Mouse (Mus musculus): ENCODE results near the gene Pelo. TPM values are rescaled to one million over a fixed set of nuclear protein-coding genes. Genes with fewer than 3 reads are reported as not detected.

Gene Pelo
- polyA plus RNA-seq, 1 experiment from 2014 or later: 6.7 TPM

- WGBS: 89% methylated on average over 3 of the region's 3 CpGs
- H3K27me3 ChIP-seq (replicated peaks): no peaks in the 10 kb centered on the region
- no peaks in the 10 kb centered on the region for H3K36me3 ChIP-seq
- no peak for ATAC-seq (ENCODE audit: low FRiP score)
- H3K27ac ChIP-seq (replicated peaks): no peak overlapping the region
- no peaks in the 10 kb centered on the region for H3K9me3 ChIP-seq (replicated peaks)
- H3K9ac ChIP-seq (replicated peaks): no peak overlapping the region
- no peaks in the 10 kb centered on the region for H3K4me1 ChIP-seq
- H3K4me2 ChIP-seq: no peak overlapping the region
- no peak overlapping the region for H3K4me3 ChIP-seq (replicated peaks)
Measured at GRCm38 (mm10) chr13:115071431-115071830, 18.6 kb downstream of the Pelo start.

GRCm38 (mm10) chr13:115067968-115068330 is 22.0 kb downstream of the Pelo start:
- Histone ChIP-seq H3K4me2 (no peak overlapping the region), H3K27ac (replicated peaks) (no peak overlapping the region), H3K36me3 (no peaks in the 10 kb centered on the region), H3K9ac (replicated peaks) (no peak overlapping the region), H3K4me1 (no peaks in the 10 kb centered on the region), H3K9me3 (replicated peaks) (no peaks in the 10 kb centered on the region), H3K4me3 (replicated peaks) (no peak overlapping the region), H3K27me3 (replicated peaks) (no peaks in the 10 kb centered on the region)
- 90% methylated on average over 1 of the region's 1 CpGs for WGBS
- ATAC-seq (ENCODE audit: low FRiP score): no peak

- no peaks in the 10 kb centered on the region for H3K9me3 ChIP-seq (replicated peaks)
- H3K4me3 ChIP-seq (replicated peaks): no peak overlapping the region
- WGBS: 66% methylated on average over 4 of the region's 4 CpGs
- no peaks in the 10 kb centered on the region for H3K4me1 ChIP-seq
- no peak overlapping the region for H3K4me2 ChIP-seq
- H3K27me3 ChIP-seq (replicated peaks): no peaks in the 10 kb centered on the region
- H3K9ac ChIP-seq (replicated peaks): no peak overlapping the region
- H3K27ac ChIP-seq (replicated peaks): no peak overlapping the region
- no peaks in the 10 kb centered on the region for H3K36me3 ChIP-seq
- ATAC-seq (ENCODE audit: low FRiP score): no peak
Measured at GRCm38 (mm10) chr13:115067324-115067967, 22.5 kb downstream of the Pelo start.

GRCm38 (mm10) chr13:115057555-115057954 is 32.4 kb downstream of the Pelo start:
- Histone ChIP-seq H3K9ac (replicated peaks) (no peak overlapping the region), H3K36me3 (no peaks in the 10 kb centered on the region), H3K27ac (replicated peaks) (no peak overlapping the region), H3K4me3 (replicated peaks) (no peak overlapping the region), H3K4me2 (no peak overlapping the region), H3K9me3 (replicated peaks) (no peaks in the 10 kb centered on the region), H3K4me1 (no peaks in the 10 kb centered on the region), H3K27me3 (replicated peaks) (no peaks in the 10 kb centered on the region)
- ATAC-seq (ENCODE audit: low FRiP score): no peak
- 86% methylated on average over 5 of the region's 5 CpGs for WGBS

GRCm38 (mm10) chr13:115054783-115055182 is 35.2 kb downstream of the Pelo start:
- H3K9ac ChIP-seq (replicated peaks): no peak overlapping the region
- peak overlapping the region; percentile 17; the same call in 1 of the 2 replicates for H3K4me2 ChIP-seq
- no peak overlapping the region for H3K27ac ChIP-seq (replicated peaks)
- no peak for ATAC-seq (ENCODE audit: low FRiP score)
- 11% methylated on average over 9 of the region's 9 CpGs for WGBS
- no peaks in the 10 kb centered on the region for H3K4me1 ChIP-seq
- no peaks in the 10 kb centered on the region for H3K27me3 ChIP-seq (replicated peaks)
- H3K36me3 ChIP-seq: no peaks in the 10 kb centered on the region
- no peaks in the 10 kb centered on the region for H3K9me3 ChIP-seq (replicated peaks)
- H3K4me3 ChIP-seq (replicated peaks): no peak overlapping the region

- no peaks in the 10 kb centered on the region for H3K4me1 ChIP-seq
- WGBS: 56% methylated on average over 7 of the region's 7 CpGs
- no peak overlapping the region for H3K9ac ChIP-seq (replicated peaks)
- no peaks in the 10 kb centered on the region for H3K27me3 ChIP-seq (replicated peaks)
- ATAC-seq (ENCODE audit: low FRiP score): no peak
- no peaks in the 10 kb centered on the region for H3K36me3 ChIP-seq
- H3K4me3 ChIP-seq (replicated peaks): no peak overlapping the region
- no peak overlapping the region for H3K27ac ChIP-seq (replicated peaks)
- H3K4me2 ChIP-seq: no peak overlapping the region
- H3K9me3 ChIP-seq (replicated peaks): no peaks in the 10 kb centered on the region
Measured at GRCm38 (mm10) chr13:115052568-115052967, 37.4 kb downstream of the Pelo start.

GRCm38 (mm10) chr13:115050660-115051559 is 39.1 kb downstream of the Pelo start:
- Histone ChIP-seq H3K9ac (replicated peaks) (no peak overlapping the region), H3K4me2 (no peak overlapping the region), H3K27me3 (replicated peaks) (no peaks in the 10 kb centered on the region), H3K36me3 (no peaks in the 10 kb centered on the region), H3K9me3 (replicated peaks) (no peaks in the 10 kb centered on the region), H3K4me3 (replicated peaks) (no peak overlapping the region), H3K27ac (replicated peaks) (no peak overlapping the region), H3K4me1 (no peaks in the 10 kb centered on the region)
- ATAC-seq (ENCODE audit: low FRiP score): no peak
- WGBS: 75% methylated on average over 13 of the region's 13 CpGs

GRCm38 (mm10) chr13:115042652-115043051 is 47.3 kb downstream of the Pelo start:
- H3K9me3 ChIP-seq (replicated peaks): no peaks in the 10 kb centered on the region
- no peak overlapping the region for H3K4me3 ChIP-seq (replicated peaks)
- no peak overlapping the region for H3K4me2 ChIP-seq
- no peak overlapping the region for H3K27ac ChIP-seq (replicated peaks)
- no peaks in the 10 kb centered on the region for H3K27me3 ChIP-seq (replicated peaks)
- ATAC-seq (ENCODE audit: low FRiP score): no peak
- H3K36me3 ChIP-seq: no peaks in the 10 kb centered on the region
- 70% methylated on average over 2 of the region's 2 CpGs for WGBS
- no peak overlapping the region for H3K9ac ChIP-seq (replicated peaks)
- no peaks in the 10 kb centered on the region for H3K4me1 ChIP-seq

Other genes with a start within 250 kb of the Pelo start
- 1.00 and 1.8 TPM in 2 replicates for gene Itga2, start 158.1 kb downstream of the Pelo start, polyA plus RNA-seq (2015; fragmentation: Nextera tagmentation; extraction: Ambion mirVana)
- 2.9 and 4.6 TPM in 2 replicates for gene Gm49395, start 11.7 kb upstream of the Pelo start, polyA plus RNA-seq (2015; fragmentation: Nextera tagmentation; extraction: Ambion mirVana)
- gene Itga1, start 11.8 kb upstream of the Pelo start, polyA plus RNA-seq (2015; fragmentation: Nextera tagmentation; extraction: Ambion mirVana): 7.0 and 8.7 TPM in 2 replicates